Mouse (Mus musculus): ENCODE measurements at regions not wholly inside any gene's neighbourhood (a gene's known extent, or its start where the extent isn't known, plus 50 kb on each side); places are given as distances from the start of the nearest gene placed in this dataset.
A peak's percentile ranks its signal among the peaks of the same experiment; 100 is the strongest.

- DNase-seq (ENCODE audit: low read depth, low spot score), result no peak
These were observed 502.5 kb downstream of the Hdgfl1 start for GRCm38 (mm10) chr13:26267501-26267900.

GRCm38 (mm10) chr13:26235941-26236340, 534.0 kb downstream of the Hdgfl1 start:
- no peak for DNase-seq (ENCODE audit: low read depth, low spot score)

GRCm38 (mm10) chr13:26234703-26235102, 535.3 kb downstream of the Hdgfl1 start:
- DNase-seq (ENCODE audit: low read depth, low spot score), result no peak

- no peak for DNase-seq (ENCODE audit: low read depth, low spot score)
These were observed 552.7 kb downstream of the Hdgfl1 start for GRCm38 (mm10) chr13:26217299-26217698.

- no peak for DNase-seq (ENCODE audit: low read depth, low spot score)
These were observed 553.4 kb downstream of the Hdgfl1 start for GRCm38 (mm10) chr13:26216579-26216978.

- no peak for DNase-seq (ENCODE audit: low read depth, low spot score)
These were observed 564.3 kb downstream of the Hdgfl1 start for GRCm38 (mm10) chr13:26205532-26206105.

- DNase-seq (ENCODE audit: low read depth, low spot score), result no peak
These were observed 575.3 kb downstream of the Hdgfl1 start for GRCm38 (mm10) chr13:26194646-26195045.

- DNase-seq (ENCODE audit: low read depth, low spot score), result no peak
These were observed 586.1 kb downstream of the Hdgfl1 start for GRCm38 (mm10) chr13:26183879-26184278.

- DNase-seq (ENCODE audit: low read depth, low spot score), result no peak
These were observed 598.0 kb downstream of the Hdgfl1 start for GRCm38 (mm10) chr13:26171891-26172482.

- no peak for DNase-seq (ENCODE audit: low read depth, low spot score)
These were observed 600.3 kb downstream of the Hdgfl1 start for GRCm38 (mm10) chr13:26169641-26170040.

GRCm38 (mm10) chr13:26158703-26159102, 611.3 kb downstream of the Hdgfl1 start:
- no peak for DNase-seq (ENCODE audit: low read depth, low spot score)

- DNase-seq (ENCODE audit: low read depth, low spot score), result peak; percentile 91
These were observed 615.1 kb downstream of the Hdgfl1 start for GRCm38 (mm10) chr13:26154701-26155471.

- DNase-seq (ENCODE audit: low read depth, low spot score), result no peak
These were observed 615.7 kb downstream of the Hdgfl1 start for GRCm38 (mm10) chr13:26154251-26154650.

- DNase-seq (ENCODE audit: low read depth, low spot score), result no peak
These were observed 616.9 kb downstream of the Hdgfl1 start for GRCm38 (mm10) chr13:26153093-26153492.

- DNase-seq (ENCODE audit: low read depth, low spot score), result no peak
These were observed 619.5 kb downstream of the Hdgfl1 start for GRCm38 (mm10) chr13:26150426-26150825.

GRCm38 (mm10) chr13:26142811-26143210, 627.2 kb downstream of the Hdgfl1 start:
- no peak for DNase-seq (ENCODE audit: low read depth, low spot score)

GRCm38 (mm10) chr13:26119363-26119762, 650.6 kb downstream of the Hdgfl1 start:
- DNase-seq (ENCODE audit: low read depth, low spot score), result peak; percentile 57

GRCm38 (mm10) chr13:26114136-26114535, 655.8 kb downstream of the Hdgfl1 start:
- DNase-seq (ENCODE audit: low read depth, low spot score), result no peak

GRCm38 (mm10) chr13:26113723-26114122, 656.2 kb downstream of the Hdgfl1 start:
- peak; percentile 3 for DNase-seq (ENCODE audit: low read depth, low spot score)

- no peak for DNase-seq (ENCODE audit: low read depth, low spot score)
These were observed 657.4 kb downstream of the Hdgfl1 start for GRCm38 (mm10) chr13:26112579-26112978.

- DNase-seq (ENCODE audit: low read depth, low spot score), result no peak
These were observed 661.0 kb downstream of the Hdgfl1 start for GRCm38 (mm10) chr13:26109013-26109412.

GRCm38 (mm10) chr13:26088727-26089126, 681.2 kb downstream of the Hdgfl1 start:
- DNase-seq (ENCODE audit: low read depth, low spot score), result no peak

- no peak for DNase-seq (ENCODE audit: low read depth, low spot score)
These were observed 689.2 kb downstream of the Hdgfl1 start for GRCm38 (mm10) chr13:26080814-26081213.
